Mouse (Mus musculus) ES-Bruce4 (cell line): ENCODE measurements around the gene Gm49384.

Source experiments
- CTCF ChIP-seq: IDR thresholded peaks from one replicate; pipeline ENCODE4 v1.8.1; 2011; ENCODE audit warnings: low read depth, low read length
- EP300 ChIP-seq: IDR thresholded peaks from 2 replicates; pipeline ENCODE4 v1.6.1; 2011; ENCODE audit warnings: low read depth, low read length; ENCODE audit not compliant: insufficient read depth
- POLR2A ChIP-seq: IDR thresholded peaks from one replicate; pipeline ENCODE4 v1.8.1; 2011; ENCODE audit warnings: low read length; ENCODE audit not compliant: insufficient read depth

GRCm38 (mm10) chr12:69253806-69254205, 49.7 kb upstream of the Gm49384 start:
- TF ChIP-seq POLR2A (no peak), CTCF (no peak), EP300 (no peak)
